Mouse (Mus musculus) left cerebral cortex, adult 2 months (tissue): Measurements from ENCODE around the gene Vav1. TPM values are rescaled to one million over a fixed set of nuclear protein-coding genes. Genes with fewer than 3 reads are reported as not detected.

Experiments
- DNase-seq, 2 experiments: peaks; one replicate each; pipeline ENCODE4 v3.0.0; 2021 to 2022; ENCODE audit warnings: low spot score in 2 of 2, mixed read lengths in 1 of 2; ENCODE audit errors: extremely low spot score in 1 of 2
- H3K27ac ChIP-seq: fragments of 200-600 bp; 2 replicates; pipeline ENCODE4 v1.8.1; 2022
- H3K4me3 ChIP-seq: fragments of 200-600 bp; 2 replicates; pipeline ENCODE4 v1.8.1; 2022
- CTCF ChIP-seq: fragments of 200-600 bp; IDR thresholded peaks from 2 replicates; pipeline ENCODE4 v1.8.1; 2022; ENCODE audit warnings: antibody characterized with exemption, mild to moderate bottlenecking, moderate library complexity
- intact Hi-C: fragments of 180-260 bp; cut with DNase I; formaldehyde crosslinking; loops from one replicate; pipeline ENCODE4 v1.15.1; 2025
- total RNA-seq, 2 experiments: library from RNA; stranded (reverse); gene quantifications; 2 replicates each; pipeline ENCODE4 v1.2.3; 2021

Gene Vav1
- total RNA-seq, 2 experiments from 2014 or later, result 3.1 to 3.5 TPM

DNA sequence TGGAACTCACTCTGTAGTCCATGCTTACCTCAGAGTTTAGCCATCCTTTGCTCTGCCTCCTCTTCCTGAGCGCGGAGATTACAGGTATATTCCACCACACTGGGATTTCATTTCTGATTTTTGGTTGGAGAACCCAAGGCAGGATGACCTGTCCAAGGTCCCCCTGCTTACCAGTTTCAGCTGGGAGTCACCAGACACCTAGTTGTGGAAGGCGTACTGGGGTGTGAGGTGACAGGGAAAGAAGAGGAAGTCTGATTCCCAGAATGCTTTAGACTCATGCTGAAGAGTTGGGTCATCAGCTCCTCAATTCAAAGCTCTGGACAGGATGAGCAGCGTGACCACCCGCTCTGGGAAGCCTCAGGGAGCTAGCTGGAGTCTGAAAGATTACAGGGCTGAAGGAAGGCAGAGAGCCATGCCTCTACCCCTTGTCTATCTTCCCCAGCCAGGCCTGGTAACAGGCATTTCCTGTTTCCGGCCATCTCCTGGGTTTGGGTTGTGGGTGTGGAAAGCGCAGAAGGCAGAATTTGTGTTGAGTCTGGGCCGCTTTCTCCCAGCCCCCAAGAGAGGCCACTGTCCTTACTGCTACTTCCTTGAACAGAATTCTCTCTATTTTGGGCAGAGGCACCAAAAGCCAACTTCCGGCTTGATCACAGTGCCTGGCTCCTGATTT, 11.2 kb downstream of the Vav1 start:
- no peak overlapping the region for H3K27ac ChIP-seq
- no peak overlapping the region for H3K4me3 ChIP-seq
- intact Hi-C loops, result no loop called here
- no peak for TF ChIP-seq CTCF
- peak in 1 of 2 experiments; percentile 19 for DNase-seq

DNA sequence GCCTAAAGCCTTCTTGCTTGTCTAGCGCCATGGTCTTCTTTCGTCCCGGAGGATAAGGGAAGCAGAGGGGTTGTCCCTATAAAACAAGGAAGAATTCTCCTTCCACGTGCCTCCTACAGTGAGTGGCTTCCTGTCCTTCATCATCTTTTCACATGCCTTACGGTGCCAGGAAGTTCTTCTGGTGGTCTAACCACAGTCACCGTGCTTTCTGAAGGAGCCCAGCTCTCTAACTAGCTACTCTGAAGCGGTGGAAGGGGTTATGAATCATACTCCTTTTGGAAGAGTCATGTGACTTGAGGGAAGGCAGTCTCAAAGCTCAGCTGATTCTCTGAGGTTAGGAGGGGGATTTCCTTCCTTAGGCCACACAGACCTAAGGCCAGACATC, 11.8 kb downstream of the Vav1 start:
- intact Hi-C loops, result no loop called here

DNA sequence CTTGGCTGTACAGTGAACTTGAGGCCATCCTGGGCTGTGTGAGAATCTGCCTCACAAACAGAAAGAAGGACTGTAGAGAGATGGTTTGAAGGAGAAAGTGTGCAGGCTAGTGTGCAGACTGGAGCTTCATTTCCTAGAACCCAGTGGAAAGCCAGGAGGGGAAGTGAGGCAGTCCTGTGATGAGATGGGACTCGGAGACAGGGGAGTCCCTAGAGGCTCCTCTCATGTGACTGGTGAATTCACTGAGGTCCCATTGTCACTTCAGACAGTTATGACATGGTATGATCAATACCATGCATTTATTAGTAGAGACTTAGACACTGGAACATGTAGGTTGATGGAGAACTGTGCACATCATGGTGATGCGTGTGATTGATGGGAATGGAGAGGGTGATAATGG, 13.4 kb downstream of the Vav1 start:
- Histone ChIP-seq H3K4me3 (no peak overlapping the region), H3K27ac (no peak overlapping the region)
- intact Hi-C loops, result no loop called here
- no peak for DNase-seq
- no peak for TF ChIP-seq CTCF

More for the DNA sequence above, 11.8 kb downstream of the Vav1 start:
- no peak for TF ChIP-seq CTCF
- no peak for DNase-seq
- Histone ChIP-seq H3K27ac (no peak overlapping the region), H3K4me3 (no peak overlapping the region)

DNA sequence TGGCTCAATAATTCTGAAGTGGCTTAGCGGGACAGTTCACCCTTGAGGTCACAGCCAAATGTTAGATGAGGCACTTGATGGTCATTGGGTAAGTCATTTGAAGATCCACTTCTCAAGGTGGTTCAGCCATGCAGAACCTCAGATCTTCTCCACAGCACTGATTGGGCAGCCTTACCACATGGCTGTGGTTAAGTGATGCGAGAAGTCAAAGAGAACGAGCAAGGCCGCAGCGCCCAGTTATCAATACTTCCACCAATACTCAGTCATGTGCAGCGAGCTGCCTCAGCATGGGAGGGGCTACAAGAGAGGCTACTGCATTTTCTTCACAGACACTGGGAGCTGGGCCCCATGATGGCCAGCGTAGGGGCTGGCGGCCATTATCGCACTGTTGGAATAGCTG, 14.1 kb downstream of the Vav1 start:
- no peak overlapping the region for H3K27ac ChIP-seq
- no peak for DNase-seq
- no peak for TF ChIP-seq CTCF
- no peak overlapping the region for H3K4me3 ChIP-seq
- intact Hi-C loops, result no loop called here

DNA sequence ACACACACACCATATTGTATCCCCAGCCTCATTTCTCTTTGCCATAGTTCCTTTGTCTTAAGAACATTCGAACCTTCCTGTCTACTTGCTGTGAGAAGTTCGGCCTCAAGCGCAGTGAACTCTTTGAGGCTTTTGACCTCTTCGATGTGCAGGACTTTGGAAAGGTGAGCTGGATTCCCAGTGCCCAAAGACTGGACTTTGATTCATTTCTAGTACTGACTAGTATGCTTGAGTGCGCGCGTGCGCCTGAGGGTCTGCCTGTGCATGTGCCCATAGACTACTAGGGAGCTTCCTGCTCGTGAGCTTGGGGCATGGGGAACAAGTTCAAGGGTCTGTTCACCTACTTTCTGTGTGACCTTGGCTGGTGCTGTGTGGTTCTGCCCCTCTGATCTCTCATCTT, 17.0 kb downstream of the Vav1 start:
- Histone ChIP-seq H3K27ac (no peak overlapping the region), H3K4me3 (no peak overlapping the region)
- TF ChIP-seq CTCF, result no peak
- intact Hi-C loops, result no loop called here
- DNase-seq, result no peak

DNA sequence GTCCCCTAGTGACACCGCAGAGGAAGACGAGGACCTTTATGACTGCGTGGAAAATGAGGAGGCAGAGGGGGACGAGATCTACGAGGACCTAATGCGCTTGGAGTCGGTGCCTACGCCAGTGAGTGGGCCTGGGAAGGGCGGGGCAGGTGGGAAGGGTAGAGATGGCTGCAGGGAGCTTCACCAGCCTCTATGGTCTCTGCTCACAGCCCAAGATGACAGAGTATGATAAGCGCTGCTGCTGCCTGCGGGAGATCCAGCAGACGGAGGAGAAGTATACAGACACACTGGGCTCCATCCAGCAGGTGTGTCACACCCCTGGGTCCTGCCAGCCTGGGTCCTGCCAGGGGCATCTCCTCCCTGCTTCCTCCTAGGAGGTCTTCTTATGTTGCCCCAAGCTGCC, 18.1 kb downstream of the Vav1 start:
- intact Hi-C loops, result no loop called here
- no peak for DNase-seq
- Histone ChIP-seq H3K4me3 (no peak overlapping the region), H3K27ac (no peak overlapping the region)
- no peak for TF ChIP-seq CTCF

DNA sequence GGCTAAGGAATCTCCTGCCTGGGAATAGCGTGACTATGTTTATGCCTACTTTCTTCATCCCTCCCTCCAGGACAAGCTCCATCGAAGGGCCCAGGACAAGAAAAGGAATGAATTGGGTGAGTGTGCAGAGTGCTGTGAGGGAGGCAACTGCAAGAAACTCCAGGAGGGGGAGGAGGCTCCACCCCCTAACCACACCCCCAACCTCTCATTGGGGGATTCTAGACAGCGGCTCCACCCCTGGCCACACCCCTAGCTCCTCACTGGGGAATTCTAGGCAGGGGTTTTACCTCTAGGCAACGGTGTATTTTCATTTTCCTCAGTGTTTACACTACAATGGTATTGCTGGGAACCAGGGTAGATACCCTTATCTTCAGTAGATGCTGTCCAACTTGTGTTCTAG, 26.7 kb downstream of the Vav1 start:
- no peak for DNase-seq
- intact Hi-C loops, result no loop called here
- TF ChIP-seq CTCF, result no peak
- H3K4me3 ChIP-seq, result no peak overlapping the region
- H3K27ac ChIP-seq, result no peak overlapping the region

DNA sequence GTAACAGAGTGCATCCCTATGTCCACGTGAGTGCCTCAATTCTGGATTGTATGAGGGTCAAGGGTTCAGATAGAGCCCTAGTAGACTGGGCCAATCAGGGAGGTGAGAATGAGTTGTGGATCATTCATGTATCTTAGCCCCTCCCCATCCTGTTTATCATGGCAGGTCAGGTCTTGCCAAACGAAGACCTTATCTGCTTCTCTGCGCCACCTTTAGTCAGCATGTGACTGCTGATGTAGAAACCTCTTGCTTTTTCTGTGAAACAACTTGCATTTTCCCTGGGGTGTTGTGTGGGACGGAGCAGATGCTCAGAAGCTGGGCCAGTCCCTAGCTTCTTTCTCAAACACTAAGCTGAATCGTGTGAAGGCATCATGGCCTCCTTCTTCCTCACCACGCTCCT, 28.2 kb downstream of the Vav1 start:
- no peak for DNase-seq
- H3K27ac ChIP-seq, result no peak overlapping the region
- H3K4me3 ChIP-seq, result no peak overlapping the region
- intact Hi-C loops, result no loop called here
- no peak for TF ChIP-seq CTCF

DNA sequence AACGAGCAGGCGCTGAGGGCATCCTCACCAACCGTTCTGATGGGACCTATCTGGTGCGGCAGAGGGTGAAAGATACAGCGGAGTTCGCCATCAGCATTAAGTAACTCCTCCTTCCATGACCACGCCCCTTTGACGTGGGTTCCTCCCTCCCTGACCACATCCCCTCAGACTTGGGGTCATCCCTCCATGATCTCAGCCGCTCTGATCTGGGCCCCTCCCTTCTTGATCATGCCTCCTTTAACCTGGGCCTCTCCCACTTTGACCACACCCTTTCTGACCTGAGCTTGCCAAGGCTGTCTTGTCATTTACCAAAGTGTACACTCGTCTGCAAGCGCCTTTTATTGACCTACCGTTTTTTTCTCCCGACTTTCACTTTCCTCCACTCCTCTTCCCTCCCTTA, 32.9 kb downstream of the Vav1 start:
- no peak overlapping the region for H3K4me3 ChIP-seq
- H3K27ac ChIP-seq, result no peak overlapping the region
- no peak for TF ChIP-seq CTCF
- DNase-seq, result no peak
- intact Hi-C loops, result no loop called here

DNA sequence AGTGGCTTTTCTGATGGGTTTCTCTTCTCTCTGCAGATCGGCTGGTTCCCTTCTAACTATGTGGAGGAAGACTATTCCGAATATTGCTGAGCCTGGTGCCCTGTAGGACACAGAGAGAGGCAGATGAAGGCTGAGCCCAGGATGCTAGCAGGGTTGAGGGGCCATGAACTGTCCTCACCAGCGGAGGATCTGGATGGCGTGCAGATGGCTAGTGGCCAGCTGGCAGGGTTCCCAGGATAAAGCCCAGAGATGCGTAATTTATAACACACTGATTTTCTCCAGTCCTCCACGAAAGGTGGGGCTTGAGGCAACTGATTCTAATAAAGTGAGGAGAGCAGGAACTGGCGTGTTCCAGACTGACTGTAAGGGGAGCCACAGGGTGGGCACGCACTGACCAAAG, 48.7 kb downstream of the Vav1 start:
- intact Hi-C loops, result no loop called here
- H3K4me3 ChIP-seq, result no peak overlapping the region
- DNase-seq, result no peak
- no peak overlapping the region for H3K27ac ChIP-seq
- no peak for TF ChIP-seq CTCF

DNA sequence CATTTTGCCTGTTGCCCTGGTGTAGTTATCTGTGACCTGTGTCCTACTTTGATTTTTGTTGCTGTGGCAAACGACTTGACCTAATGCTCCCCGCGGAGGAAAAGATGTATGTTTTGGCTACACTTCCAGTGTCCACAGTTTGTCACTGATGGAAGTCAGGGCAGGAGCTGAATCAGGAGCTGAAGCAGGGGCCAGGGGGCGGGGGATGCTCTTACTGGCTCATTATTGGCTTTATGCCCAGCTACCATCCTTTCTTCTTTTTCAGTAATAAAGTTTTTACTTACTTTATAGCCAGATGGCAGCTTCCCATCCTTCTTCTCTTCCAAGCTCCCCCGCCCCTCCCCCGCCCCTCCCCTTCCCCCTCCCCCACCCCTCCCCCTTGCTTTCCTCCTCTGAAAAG, 50.0 kb downstream of the Vav1 start:
- Histone ChIP-seq H3K4me3 (no peak overlapping the region), H3K27ac (no peak overlapping the region)
- intact Hi-C loops, result no loop called here
- no peak for TF ChIP-seq CTCF
- no peak for DNase-seq

DNA sequence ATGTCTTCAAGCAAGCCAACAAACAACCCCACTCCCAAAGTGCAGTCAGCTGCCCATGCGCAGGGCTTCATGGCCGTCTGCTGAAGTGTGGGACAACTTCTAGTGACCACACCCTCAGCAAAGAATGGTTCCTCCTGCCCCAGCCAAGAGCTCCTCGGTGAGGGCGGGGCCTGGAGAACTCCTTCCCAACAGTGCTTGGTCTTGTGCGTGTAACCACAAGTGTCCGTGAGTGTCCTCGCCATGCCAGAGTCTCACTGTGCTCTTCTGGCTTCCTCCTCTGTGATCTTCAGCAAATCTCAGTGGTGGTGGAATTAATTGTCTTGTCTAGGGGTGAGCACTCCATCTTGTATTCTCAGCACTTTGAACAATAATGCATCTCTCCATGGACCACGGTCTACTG, 52.1 kb downstream of the Vav1 start:
- Histone ChIP-seq H3K4me3 (no peak overlapping the region), H3K27ac (no peak overlapping the region)
- TF ChIP-seq CTCF, result no peak
- no peak for DNase-seq
- intact Hi-C loops, result loop anchor here (10.0 kb wide), 1 partner anchor 336 kb away; the partner anchor contains the start of genes Alkbh7 and Clpp

DNA sequence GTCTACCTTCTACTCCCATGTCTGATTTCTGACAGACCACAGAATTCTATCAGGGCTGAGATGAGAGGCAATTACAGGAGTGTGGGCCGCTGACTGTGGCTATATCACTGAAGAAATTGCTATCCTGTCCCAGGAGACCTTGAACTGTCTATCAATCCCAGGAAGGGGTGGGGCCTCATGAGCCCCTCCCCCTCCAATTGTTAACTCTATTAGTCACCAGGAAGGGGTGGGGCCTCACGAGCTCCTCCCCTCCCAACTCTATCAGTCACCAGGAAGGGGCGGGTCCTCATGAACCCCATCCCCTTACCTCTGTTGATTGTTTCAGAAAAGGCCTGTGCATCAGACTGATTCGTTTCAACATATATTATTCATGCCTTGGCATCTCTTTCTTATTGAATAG, 53.3 kb downstream of the Vav1 start:
- no peak overlapping the region for H3K4me3 ChIP-seq
- no peak for DNase-seq
- intact Hi-C loops, result loop anchor here (10.0 kb wide), 1 partner anchor 337 kb away; the partner anchor contains the start of genes Alkbh7 and Clpp
- no peak overlapping the region for H3K27ac ChIP-seq
- TF ChIP-seq CTCF, result no peak
